Mouse (Mus musculus): ENCODE measurements around the gene Prss38.

The Prss38 gene

GRCm38 (mm10) chr11:59375475-59375874 is at the start of gene Prss38:
TSS of gene Prss38 (minus strand) at chr11:59375657.
- DNase-seq (ENCODE audit: low spot score in 2 of 2), result no peak

DNA sequence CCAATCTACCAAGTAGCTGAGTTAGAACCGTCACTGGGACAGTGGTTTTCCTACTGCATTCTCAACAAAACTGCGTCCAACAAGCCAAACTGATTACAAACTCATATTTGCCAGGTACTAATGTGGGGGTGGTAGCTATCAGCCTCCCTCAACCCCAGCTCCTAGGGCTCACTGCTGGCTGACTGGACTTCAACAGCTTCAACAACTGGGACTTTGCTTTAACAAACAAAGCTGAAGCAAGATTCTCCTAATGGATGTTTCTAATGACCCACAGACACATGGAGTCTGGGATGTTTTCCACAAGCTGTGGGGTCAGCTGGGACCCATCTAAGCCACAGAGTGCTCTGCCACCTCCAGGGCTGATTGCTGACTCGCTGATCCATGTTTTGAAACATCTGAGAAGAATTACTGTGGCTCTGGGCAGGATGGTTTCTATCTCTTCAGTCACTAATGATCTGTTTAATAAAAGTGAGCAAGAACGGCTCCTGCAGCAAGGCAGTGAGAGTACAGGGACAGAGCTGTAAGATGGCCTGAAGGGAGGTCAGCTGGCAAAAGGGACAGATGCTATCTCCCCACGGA is 47.6 kb upstream of the Prss38 start:
- no peak for DNase-seq (ENCODE audit: low spot score in 2 of 2)

- no peak for DNase-seq (ENCODE audit: low spot score in 2 of 2)
Measured at GRCm38 (mm10) chr11:59421967-59422366, 46.5 kb upstream of the Prss38 start.

GRCm38 (mm10) chr11:59421436-59421835 is 46.0 kb upstream of the Prss38 start:
- DNase-seq (ENCODE audit: low spot score in 2 of 2), result no peak

DNA sequence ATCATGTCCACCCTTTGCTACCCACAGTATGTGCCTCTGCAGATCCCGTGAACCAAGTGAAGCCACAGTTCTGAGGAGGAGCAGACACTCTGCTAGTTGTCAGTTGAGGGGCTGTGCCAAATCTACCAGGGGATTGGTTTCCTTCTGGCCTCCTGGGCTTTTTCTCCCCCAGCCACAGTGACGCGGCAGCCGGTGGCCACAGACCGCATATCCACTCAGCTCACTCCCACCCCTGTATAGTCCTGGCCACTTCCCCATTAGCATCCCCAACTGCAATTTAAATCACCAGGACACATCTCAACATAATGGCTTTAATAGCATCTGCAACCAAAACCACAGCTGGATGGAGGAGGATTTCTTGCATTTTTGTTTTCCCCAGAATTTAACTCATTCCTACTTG is 43.3 kb upstream of the Prss38 start:
- no peak for DNase-seq (ENCODE audit: low spot score in 2 of 2)

GRCm38 (mm10) chr11:59412999-59413863 is 37.8 kb upstream of the Prss38 start:
- DNase-seq (ENCODE audit: low spot score in 2 of 2), result no peak

GRCm38 (mm10) chr11:59412058-59412457 is 36.6 kb upstream of the Prss38 start:
- DNase-seq (ENCODE audit: low spot score in 2 of 2), result no peak

DNA sequence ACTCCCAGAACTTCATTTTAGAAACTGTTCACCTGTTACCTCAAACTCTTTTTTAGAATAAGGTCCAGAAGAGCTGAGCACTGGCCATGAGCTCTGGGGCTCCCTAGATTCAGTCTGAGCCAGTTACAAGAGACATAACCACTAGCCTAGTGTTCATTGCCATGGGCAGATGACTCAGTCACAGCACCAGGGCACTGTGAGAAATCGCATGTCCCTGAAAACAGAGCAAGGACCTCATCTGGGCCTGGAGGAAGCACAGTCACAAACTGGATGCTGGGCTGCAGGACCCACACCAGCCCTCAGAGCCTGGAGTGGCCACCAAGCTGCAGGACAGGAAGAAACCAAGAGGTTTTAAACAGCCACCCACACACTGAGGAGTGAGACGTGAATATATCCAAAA is 35.4 kb upstream of the Prss38 start:
- DNase-seq (ENCODE audit: low spot score in 2 of 2), result no peak

DNA sequence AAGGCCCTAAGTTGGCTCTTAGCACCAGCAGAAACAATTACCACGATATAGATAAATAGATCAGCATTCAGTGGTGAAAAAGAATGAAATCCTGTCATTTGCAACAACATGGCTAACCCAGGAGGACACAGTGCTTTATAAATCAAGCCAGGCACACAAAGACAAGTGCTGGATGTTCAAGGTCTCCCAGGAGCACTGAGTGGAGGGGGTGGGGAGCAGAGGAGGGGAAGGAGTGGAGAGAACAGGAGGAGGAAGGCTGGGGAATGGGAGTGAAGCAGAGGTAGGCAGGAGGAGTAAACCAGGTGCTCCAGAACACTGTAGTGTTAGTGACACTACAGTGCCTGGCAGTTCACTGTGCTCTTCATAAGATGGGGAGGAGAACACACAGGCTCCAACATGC is 30.3 kb upstream of the Prss38 start:
- no peak for DNase-seq (ENCODE audit: low spot score in 2 of 2)

DNA sequence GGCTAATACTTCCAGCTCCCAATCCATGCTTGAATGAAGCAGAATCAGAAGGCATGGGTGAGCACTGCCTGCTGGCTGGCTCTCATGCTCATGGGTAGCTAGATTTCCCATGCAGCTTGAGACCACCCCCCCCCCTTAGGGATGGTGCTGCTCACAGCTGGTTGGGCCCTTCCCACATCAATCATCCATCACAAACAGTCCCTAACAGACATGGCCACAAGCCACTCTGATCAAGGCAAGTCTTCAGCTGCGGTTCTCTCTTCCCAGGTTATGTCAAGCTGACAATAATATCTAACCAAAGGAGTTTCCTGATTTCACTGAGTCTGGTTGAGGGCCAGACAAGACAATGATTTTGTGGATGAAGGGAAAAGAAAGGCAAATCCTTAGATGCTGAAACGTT is 25.4 kb upstream of the Prss38 start:
- DNase-seq (ENCODE audit: low spot score in 2 of 2), result no peak

- DNase-seq (ENCODE audit: low spot score in 2 of 2), result no peak
Measured at GRCm38 (mm10) chr11:59399830-59400229, 24.4 kb upstream of the Prss38 start.

DNA sequence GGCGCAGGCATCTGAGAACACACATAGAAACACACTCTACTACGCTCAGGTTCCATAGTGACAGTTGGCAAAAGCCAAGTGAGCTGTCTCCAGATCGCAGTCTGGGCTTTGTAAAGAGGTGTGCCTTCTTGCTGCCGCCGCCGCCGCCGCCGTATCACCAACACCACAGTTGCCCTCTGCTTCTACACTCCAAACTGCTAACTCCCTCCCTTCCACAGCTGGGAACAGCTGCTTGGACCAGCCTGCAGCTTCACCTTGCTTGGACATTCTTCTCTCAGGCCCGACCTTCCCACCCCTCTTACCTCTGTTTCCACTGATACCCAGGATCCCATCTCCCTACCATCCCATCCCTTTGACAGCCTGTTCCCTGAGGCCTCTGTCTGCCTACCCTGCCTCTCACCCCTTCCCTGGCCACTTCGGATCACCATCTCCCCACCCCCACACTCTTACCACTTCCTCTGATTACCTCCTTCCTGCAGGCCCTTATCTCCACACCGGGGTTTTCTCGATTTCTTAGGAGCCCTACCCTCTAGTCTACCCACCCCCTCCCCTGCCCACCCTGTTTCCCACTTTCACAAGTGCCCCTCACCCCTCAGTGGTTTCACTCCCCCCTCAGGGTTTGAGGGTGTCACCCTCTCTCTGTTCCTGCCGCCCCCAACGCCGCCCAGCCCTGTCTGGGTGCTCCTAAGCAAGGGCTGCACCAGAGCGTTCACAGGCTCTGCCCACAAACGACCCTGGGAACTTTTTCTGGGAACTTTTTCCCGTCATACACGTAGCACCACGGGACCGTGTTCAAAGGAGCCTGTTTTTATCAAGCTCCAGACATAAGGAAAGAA is 22.3 kb upstream of the Prss38 start:
- no peak for DNase-seq (ENCODE audit: low spot score in 2 of 2)

DNA sequence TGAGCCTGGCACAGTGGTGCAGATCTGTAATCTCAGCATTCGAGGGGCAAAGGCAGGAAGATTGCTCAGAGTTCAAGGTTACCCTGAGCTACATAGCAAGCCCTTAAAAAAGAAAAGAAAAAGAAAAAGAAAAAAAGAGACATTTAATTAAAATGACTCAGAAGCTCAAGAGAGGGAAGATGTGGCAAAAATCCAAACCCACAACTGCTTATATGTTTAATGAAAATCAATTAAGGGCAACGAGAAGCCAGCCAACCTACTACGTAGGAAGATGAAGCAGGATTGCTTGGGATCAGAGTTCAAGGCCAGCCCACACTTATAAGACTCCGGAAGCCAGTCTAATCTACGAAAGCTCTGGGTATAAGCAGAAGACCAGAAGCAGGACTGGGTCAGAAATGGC is 19.0 kb upstream of the Prss38 start:
- no peak for DNase-seq (ENCODE audit: low spot score in 2 of 2)

DNA sequence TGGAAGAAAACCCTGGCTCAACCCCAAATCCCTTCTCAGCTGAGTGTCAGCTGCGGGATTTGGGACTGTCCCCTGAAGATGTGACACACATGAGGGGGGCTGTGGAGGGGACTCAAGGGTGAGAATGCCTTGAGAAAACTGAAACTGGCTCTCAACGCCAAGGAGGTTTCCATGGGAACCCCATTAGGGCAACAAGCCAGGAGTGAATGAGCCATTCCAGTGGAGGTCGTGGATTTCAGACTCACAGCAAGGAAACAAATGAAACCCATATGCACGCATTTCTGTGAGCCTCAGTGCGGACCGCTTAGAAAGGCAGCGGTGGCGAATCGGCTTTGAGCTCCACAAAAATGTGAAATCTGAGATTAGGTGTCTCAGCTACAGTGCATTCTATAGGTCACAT is 18.1 kb upstream of the Prss38 start:
- peak in 1 of 2 experiments; percentile 44 for DNase-seq (ENCODE audit: low spot score in 2 of 2)

DNA sequence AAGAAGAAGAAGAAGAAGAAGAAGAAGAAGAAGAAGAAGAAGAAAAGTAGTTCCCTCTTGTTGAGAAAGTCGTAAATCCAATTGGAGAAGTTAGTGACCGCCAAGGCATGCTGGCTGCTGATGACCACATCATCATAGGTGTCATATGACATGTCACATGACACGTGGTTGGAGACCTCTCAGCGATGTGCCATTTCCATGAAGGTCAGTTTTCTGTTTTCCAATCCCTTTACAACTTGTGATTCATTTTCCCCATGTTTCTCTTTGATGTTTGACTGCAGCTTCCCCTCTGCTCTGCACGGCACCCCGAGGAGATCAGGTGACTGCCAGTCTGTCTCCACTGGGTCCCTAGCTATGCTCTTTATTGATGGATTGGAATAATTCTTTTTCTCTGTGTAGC is 16.8 kb upstream of the Prss38 start:
- DNase-seq (ENCODE audit: low spot score in 2 of 2), result no peak

DNA sequence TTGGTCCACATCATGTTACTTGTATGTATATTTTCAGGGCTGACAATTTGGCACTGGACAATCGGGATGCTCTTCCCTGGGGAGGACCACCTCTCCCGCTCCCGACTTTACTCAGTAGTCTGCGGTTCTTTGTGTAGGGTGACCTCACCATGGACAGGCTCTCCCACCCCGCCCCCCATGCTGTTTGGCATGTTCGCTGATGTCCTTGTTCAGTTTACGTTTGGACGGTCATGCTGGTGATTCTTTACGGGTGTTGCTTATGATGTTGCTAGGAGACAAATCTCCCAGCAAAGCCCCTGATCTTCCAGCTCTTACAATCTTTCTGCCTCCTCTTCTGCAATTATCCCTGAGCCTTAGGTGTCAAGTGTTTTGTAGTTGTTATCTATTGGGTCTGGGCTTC is 15.0 kb upstream of the Prss38 start:
- DNase-seq (ENCODE audit: low spot score in 2 of 2), result no peak

DNA sequence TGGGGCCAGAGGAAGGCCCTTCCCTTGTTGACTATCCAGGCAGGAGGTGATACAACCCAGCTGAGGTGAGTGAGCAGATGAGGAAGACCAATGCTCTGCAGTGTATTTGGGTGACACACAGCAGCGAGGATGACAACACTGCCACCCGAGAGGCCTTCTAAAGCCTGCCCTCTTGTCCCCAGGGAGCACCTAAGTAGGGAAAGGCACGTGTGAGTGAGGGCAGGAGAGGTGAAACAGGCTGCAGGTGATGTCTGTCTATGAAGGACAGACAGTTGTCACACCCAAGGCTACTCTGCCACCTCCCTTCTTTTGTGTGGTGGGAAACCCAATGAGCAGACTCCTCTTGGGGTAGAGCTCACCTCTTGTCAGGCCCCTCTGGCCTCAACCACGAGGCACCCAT is 14.2 kb upstream of the Prss38 start:
- DNase-seq (ENCODE audit: low spot score in 2 of 2), result no peak

DNA sequence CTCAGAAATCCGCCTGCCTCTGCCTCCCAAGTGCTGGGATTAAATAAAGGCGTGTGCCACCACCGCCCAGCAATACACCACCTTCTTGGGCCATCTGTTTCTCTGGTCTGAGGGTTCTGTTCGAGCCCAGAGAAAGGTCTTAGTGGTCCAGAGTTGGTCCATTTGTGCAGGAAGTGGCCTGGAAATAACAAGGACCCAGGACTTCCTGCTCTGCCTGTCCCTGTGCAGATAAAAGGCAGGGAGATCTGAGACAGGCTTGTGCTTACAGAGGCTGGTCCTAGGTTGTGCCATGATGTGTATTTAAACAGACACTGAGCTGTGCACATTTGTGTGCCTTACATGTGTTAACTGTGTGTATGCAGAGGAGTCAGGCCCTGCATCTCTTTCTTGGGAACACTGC is 13.3 kb upstream of the Prss38 start:
- no peak for DNase-seq (ENCODE audit: low spot score in 2 of 2)

DNA sequence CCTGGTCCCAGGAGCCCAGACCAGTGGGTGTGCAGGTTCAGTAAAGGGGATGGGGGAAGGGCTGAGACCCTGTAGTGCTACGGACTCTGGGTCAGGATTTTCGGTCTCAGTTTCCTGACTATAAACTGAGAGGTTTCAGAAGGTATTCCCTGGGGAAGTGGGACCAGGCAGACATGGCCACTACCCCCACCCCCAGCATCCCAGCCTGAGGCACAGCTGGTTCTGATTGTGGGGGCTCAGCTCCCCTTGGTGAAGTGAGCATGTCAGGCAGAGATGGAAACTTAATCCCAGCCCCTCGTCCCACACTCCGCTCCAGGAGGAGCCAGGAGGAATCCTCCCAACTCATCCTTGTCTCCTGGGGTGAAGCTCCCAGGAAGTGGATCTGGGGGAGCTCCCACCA is 12.0 kb upstream of the Prss38 start:
- DNase-seq (ENCODE audit: low spot score in 2 of 2), result no peak

- DNase-seq (ENCODE audit: low spot score in 2 of 2), result no peak
Measured at GRCm38 (mm10) chr11:59385123-59385522, 9.7 kb upstream of the Prss38 start.

- DNase-seq (ENCODE audit: low spot score in 2 of 2), result peak in 1 of 2 experiments; percentile 45
Measured at GRCm38 (mm10) chr11:59384441-59384959, 9.0 kb upstream of the Prss38 start.

DNA sequence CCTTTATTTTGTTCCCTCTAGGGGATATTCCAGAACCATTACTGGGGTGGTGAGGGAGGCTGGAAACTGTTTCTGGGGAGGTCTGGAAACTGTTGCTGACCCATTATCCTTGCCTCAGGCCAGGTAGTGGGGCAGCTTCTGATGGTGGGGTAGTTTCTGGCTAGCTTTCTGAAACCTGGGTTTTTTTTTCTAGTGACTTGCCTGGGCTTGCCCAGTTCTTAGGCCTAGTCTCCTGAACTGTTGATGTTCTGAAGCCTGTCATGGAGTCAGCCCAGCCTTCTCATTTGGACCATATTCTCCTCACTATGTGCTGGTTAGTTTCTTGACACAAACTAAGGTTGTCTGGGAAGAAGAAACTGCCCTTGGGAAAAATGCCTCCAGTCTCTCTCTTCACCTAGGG is 4.1 kb upstream of the Prss38 start:
- DNase-seq (ENCODE audit: low spot score in 2 of 2), result no peak

Data from urinary bladder, postnatal 4 days (tissue).